Mouse (Mus musculus) neural tube, embryonic 12.5 days (tissue): ENCODE measurements around the gene Cetn2. TPM values are rescaled to one million over a fixed set of nuclear protein-coding genes. Genes with fewer than 3 reads are reported as not detected.

ENCODE experiments used
- ATAC-seq: fragments of 200-750 bp; cut with Nextera tagmentation; 2 replicates; pipeline ENCODE4 v1.8.0; 2017; ENCODE audit warnings: low read depth, mild to moderate bottlenecking, moderate TSS enrichment, moderate library complexity; ENCODE audit not compliant: low FRiP score
- H3K27ac ChIP-seq: fragments of 300-500 bp; sonication (generic); 2 replicates; pipeline ENCODE4 v1.5.1; 2016
- H3K27me3 ChIP-seq: fragments of 300-500 bp; sonication (generic); replicated peaks from 2 replicates; pipeline ENCODE4 v1.6.1; 2016; ENCODE audit warnings: mild to moderate bottlenecking
- H3K36me3 ChIP-seq: fragments of 300-500 bp; sonication (generic); 2 replicates; pipeline ENCODE4 v1.6.1; 2016; ENCODE audit warnings: mild to moderate bottlenecking
- H3K4me1 ChIP-seq: fragments of 300-500 bp; sonication (generic); 2 replicates; pipeline ENCODE4 v1.6.1; 2016
- H3K4me2 ChIP-seq: fragments of 300-500 bp; sonication (generic); replicated peaks from 2 replicates; pipeline ENCODE4 v1.6.1; 2016; ENCODE audit warnings: mild to moderate bottlenecking
- H3K4me3 ChIP-seq: fragments of 300-500 bp; sonication (generic); 2 replicates; pipeline ENCODE4 v1.5.1; 2016
- H3K9ac ChIP-seq: fragments of 300-500 bp; sonication (generic); 2 replicates; pipeline ENCODE4 v1.6.1; 2016; ENCODE audit warnings: mild to moderate bottlenecking
- H3K9me3 ChIP-seq: fragments of 300-500 bp; sonication (generic); 2 replicates; pipeline ENCODE4 v1.6.1; 2016; ENCODE audit warnings: mild to moderate bottlenecking
- WGBS: fragments of 180-500 bp; shearing (Covaris S2); methylation state at CpG from one replicate; pipeline ENCODE4 v1.1.7; 2016; 5-methylcytosine and 5-hydroxymethylcytosine counted together
- polyA plus RNA-seq: library from polyadenylated mRNA; unstranded; fragments of >200 nt; fragmentation: Nextera tagmentation; extraction: Ambion mirVana; gene quantifications from 2 replicates; pipeline ENCODE4 v1.2.1, GENCODE M21; 2016

The Cetn2 gene
- polyA plus RNA-seq, 1 experiment from 2014 or later = 94.1 TPM

DNA sequence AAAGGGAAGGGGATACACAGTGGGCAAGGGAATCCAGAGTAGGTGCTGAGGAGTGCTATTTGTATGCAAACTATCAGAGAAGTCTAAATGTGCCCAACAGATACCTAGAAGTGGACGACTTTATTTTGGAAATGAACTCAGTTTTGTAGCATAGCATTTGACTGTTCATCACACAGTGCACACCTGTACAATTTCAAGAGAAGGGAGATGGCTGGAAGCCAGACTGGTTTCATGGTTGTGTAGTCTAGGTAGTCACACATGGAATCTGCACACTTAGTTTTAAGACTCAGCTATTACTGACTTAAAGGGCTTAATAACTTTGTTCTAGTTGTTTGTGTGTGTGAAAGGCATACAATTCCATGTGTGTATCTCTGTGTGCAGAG lies 22.2 kb downstream of the Cetn2 start:
- H3K4me2 ChIP-seq = no peak overlapping the region
- no peaks in the 10 kb centered on the region for H3K9me3 ChIP-seq
- H3K36me3 ChIP-seq = no peaks in the 10 kb centered on the region
- no peaks in the 10 kb centered on the region for H3K27me3 ChIP-seq
- peak; percentile 32; the same call in 1 of the 2 replicates for ATAC-seq
- H3K27ac ChIP-seq = 0 out of 2 replicates have a peak overlapping the region, but pooled peaks have one; percentile 42
- no peaks in the 10 kb centered on the region for H3K4me1 ChIP-seq
- 58% methylated on average over 1 of the region's 1 CpGs for WGBS
- no peak overlapping the region for H3K9ac ChIP-seq
- H3K4me3 ChIP-seq = no peak overlapping the region

GRCm38 (mm10) chrX:72895388-72896054 lies 22.7 kb downstream of the Cetn2 start:
- Histone ChIP-seq H3K4me1 (no peaks in the 10 kb centered on the region), H3K9me3 (no peaks in the 10 kb centered on the region), H3K36me3 (no peaks in the 10 kb centered on the region), H3K4me2 (0 out of 2 replicates have a peak overlapping the region, but pooled peaks have one; percentile 18), H3K4me3 (no peak overlapping the region), H3K27me3 (no peaks in the 10 kb centered on the region), H3K9ac (no peak overlapping the region), H3K27ac (peak overlapping the region; percentile 42; the same call in 1 of the 2 replicates)
- WGBS = 48% methylated on average over 5 of the region's 5 CpGs
- ATAC-seq = peak; percentile 96

Other genes with a start within 250 kb of the Cetn2 start
- 1.1 TPM in 2 replicates for gene Gabrq, start 93.2 kb downstream of the Cetn2 start, polyA plus RNA-seq
- gene Nsdhl, start 146 bp upstream of the Cetn2 start, polyA plus RNA-seq = 37.9 and 41.4 TPM in 2 replicates
- 2.3 and 2.7 TPM in 2 replicates for gene Zfp185, start 68.9 kb upstream of the Cetn2 start, polyA plus RNA-seq
- not detected in 2 replicates for gene Pnma5, start 118.7 kb upstream of the Cetn2 start, polyA plus RNA-seq
- 0.99 and 1.1 TPM in 2 replicates for gene Pnma3, start 146.4 kb upstream of the Cetn2 start, polyA plus RNA-seq
- 0.71 and 0.91 TPM in 2 replicates for gene Xlr4a, start 164.1 kb upstream of the Cetn2 start, polyA plus RNA-seq
- gene Xlr3a, start 178.7 kb upstream of the Cetn2 start, polyA plus RNA-seq = 3.7 and 4.1 TPM in 2 replicates
- gene Gm14685, start 198.6 kb upstream of the Cetn2 start, polyA plus RNA-seq = 0.23 and 0.26 TPM in 2 replicates
- not detected in 2 replicates for gene Xlr5b, start 230.4 kb upstream of the Cetn2 start, polyA plus RNA-seq
- not detected in 2 replicates for gene DXBay18, start 231.0 kb upstream of the Cetn2 start, polyA plus RNA-seq